Mouse (Mus musculus): ENCODE results near the gene Poll.

The Poll gene

GRCm38 (mm10) chr19:45535214-45535735 lies 25.1 kb downstream of the Poll start:
- no peak for DNase-seq (ENCODE audit: low spot score)

GRCm38 (mm10) chr19:45533617-45534016 lies 26.7 kb downstream of the Poll start:
- no peak for DNase-seq (ENCODE audit: low spot score)

- DNase-seq (ENCODE audit: low spot score): no peak
Measured at GRCm38 (mm10) chr19:45531554-45531953, 28.8 kb downstream of the Poll start.

- no peak for DNase-seq (ENCODE audit: low spot score)
Measured at GRCm38 (mm10) chr19:45530200-45530995, 29.9 kb downstream of the Poll start.

- DNase-seq (ENCODE audit: low spot score): no peak
Measured at GRCm38 (mm10) chr19:45529294-45529693, 31.0 kb downstream of the Poll start.

GRCm38 (mm10) chr19:45527931-45528534 lies 32.3 kb downstream of the Poll start:
- DNase-seq (ENCODE audit: low spot score): no peak

GRCm38 (mm10) chr19:45527382-45527781 lies 32.9 kb downstream of the Poll start:
- DNase-seq (ENCODE audit: low spot score): no peak

- no peak for DNase-seq (ENCODE audit: low spot score)
Measured at GRCm38 (mm10) chr19:45516264-45516663, 44.1 kb downstream of the Poll start.

- no peak for DNase-seq (ENCODE audit: low spot score)
Measured at GRCm38 (mm10) chr19:45515341-45515740, 45.0 kb downstream of the Poll start.

GRCm38 (mm10) chr19:45511406-45511805 lies 48.9 kb downstream of the Poll start:
- no peak for DNase-seq (ENCODE audit: low spot score)

- no peak for DNase-seq (ENCODE audit: low spot score)
Measured at GRCm38 (mm10) chr19:45510680-45511079, 49.7 kb downstream of the Poll start.

GRCm38 (mm10) chr19:45507531-45507930 lies 52.8 kb downstream of the Poll start:
- no peak for DNase-seq (ENCODE audit: low spot score)

GRCm38 (mm10) chr19:45505446-45505845 lies 54.9 kb downstream of the Poll start:
- no peak for DNase-seq (ENCODE audit: low spot score)

Data from ovary, postnatal 10 days (tissue).